Mouse (Mus musculus): ENCODE data around the gene Dtx3. TPM values are rescaled to one million over a fixed set of nuclear protein-coding genes. Genes with fewer than 3 reads are reported as not detected.

Gene Dtx3
- polyA plus RNA-seq, 1 experiment = 49.8 TPM

DNA sequence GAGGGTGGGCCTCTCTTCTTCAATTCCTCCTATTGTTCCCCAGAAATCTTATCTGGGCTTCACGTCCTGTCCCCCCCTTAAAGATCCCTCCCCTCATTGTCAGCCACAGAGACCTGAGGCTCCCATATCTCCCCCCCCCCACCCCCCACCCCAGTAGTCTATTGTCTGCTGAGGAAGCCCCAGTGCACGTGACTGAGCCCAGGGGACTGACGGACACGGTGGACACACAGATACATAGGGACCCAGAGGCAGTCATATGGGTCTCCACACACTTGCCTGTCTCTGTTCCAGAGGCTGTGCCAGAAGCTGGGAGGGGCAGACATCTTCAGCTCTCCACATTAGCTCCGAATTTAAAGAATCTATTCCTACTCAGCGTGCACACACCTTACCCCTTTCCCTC lies 14.0 kb downstream of the Dtx3 start:
- Histone ChIP-seq H3K4me1 (ENCODE audit: control insufficient read depth, insufficient read depth, low read length) (peaks cover 6% of the 10 kb centered on the region), H3K27ac (ENCODE audit: insufficient read depth, low read length) (no peak overlapping the region), H3K27me3 (ENCODE audit: control insufficient read depth, insufficient read depth, low read length, poor library complexity, severe bottlenecking) (no peaks in the 10 kb centered on the region; the same call in 1 of the 2 replicates), H3K36me3 (ENCODE audit: control insufficient read depth, insufficient read depth, low read length, poor library complexity, severe bottlenecking) (no peaks in the 10 kb centered on the region), H3K9me3 (replicated peaks; ENCODE audit: control insufficient read depth, insufficient read depth, low read length, poor library complexity, severe bottlenecking) (no peaks in the 10 kb centered on the region), H3K4me3 (ENCODE audit: low read depth, low read length) (no peak overlapping the region), H3K9ac (ENCODE audit: low read depth, poor library complexity, severe bottlenecking) (no peak overlapping the region)
- TF ChIP-seq CTCF (IDR thresholded peaks at IDR 0.05; ENCODE audit: low read depth, low read length) (no peak), POLR2A (IDR thresholded peaks at IDR 0.05; ENCODE audit: insufficient read depth, low read length) (no peak), EP300 (IDR thresholded peaks at IDR 0.05; ENCODE audit: insufficient read depth, low read depth, low read length) (no peak)

DNA sequence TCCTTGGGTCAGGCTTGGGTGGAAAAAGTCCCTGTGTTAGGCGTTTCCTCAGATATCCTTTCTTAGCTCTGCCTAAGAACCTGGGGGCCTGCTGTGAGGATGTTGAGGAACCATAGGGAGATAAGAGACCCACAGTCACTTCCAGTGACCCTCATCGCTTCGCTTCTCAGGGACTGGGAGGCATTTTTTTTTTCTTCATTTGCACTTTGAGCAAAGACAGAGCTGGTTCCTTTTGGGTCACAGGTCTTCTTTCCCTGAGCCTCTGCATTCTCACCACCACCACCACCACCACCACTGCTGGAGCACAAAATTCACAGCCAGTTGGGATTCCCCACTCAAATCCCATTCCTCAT lies 14.9 kb downstream of the Dtx3 start:
- H3K4me1 ChIP-seq (ENCODE audit: control insufficient read depth, insufficient read depth, low read length) = peaks cover 8% of the 10 kb centered on the region

DNA sequence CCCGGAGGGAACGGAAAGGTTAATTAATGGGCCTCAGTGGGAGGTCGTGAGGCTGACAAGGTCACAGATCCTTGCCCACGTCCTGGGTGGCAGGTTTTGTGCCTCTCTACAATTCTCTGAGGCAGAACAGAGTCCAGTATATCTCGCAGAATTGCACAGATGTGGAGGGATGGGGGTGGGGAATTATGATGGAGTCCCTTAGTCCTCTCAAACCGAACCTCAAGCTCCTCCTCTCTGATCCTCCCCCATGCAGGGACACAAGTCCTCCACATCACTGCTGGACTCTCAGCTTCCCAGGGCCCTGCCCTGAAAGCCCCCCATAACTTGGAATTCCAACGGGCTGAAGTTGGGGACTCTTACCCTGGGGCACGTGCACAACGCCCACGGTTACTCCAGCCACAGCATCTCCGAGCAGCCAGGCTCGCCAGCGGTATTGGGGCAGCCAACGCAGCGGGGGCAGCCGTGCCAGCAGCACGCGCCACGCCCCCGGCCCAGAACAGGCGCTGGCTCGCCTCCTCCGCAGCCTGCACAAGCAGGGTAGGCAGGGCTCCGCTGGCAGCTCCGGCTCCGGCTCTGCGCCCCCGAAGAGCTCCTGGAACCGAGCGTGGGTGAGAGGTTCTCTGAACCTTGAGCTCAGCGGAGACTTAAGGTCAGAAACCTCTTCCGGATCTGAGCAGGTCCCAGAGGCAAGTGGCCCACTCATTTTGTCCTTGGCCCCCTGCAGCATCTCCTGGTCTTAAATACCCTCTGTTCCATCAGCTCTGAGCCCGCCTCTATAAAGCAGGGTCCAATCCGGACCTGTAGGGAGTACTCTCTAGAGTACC lies 15.4 kb downstream of the Dtx3 start, which contains the start of gene Slc26a10:
Slc26a10 (minus strand) TSS at position 775 of the 824 bp plus-strand sequence.
- Histone ChIP-seq H3K27me3 (ENCODE audit: control insufficient read depth, insufficient read depth, low read length, poor library complexity, severe bottlenecking) (no peaks in the 10 kb centered on the region; the same call in 1 of the 2 replicates), H3K27ac (ENCODE audit: insufficient read depth, low read length) (no peak within 1 kb of the TSS), H3K9me3 (replicated peaks; ENCODE audit: control insufficient read depth, insufficient read depth, low read length, poor library complexity, severe bottlenecking) (no peaks in the 10 kb centered on the region), H3K36me3 (ENCODE audit: control insufficient read depth, insufficient read depth, low read length, poor library complexity, severe bottlenecking) (no peaks in the 10 kb centered on the region), H3K4me3 (ENCODE audit: low read depth, low read length) (peak within 1 kb of the TSS; percentile 8; the same call in 1 of the 2 replicates), H3K9ac (ENCODE audit: low read depth, poor library complexity, severe bottlenecking) (0 out of 2 replicates have a peak within 1 kb of the TSS, but pooled peaks have one; percentile 9), H3K4me1 (ENCODE audit: control insufficient read depth, insufficient read depth, low read length) (peaks cover 8% of the 10 kb centered on the region)
- no peak for TF ChIP-seq EP300 (IDR thresholded peaks at IDR 0.05; ENCODE audit: insufficient read depth, low read depth, low read length)
- no peak for TF ChIP-seq POLR2A (IDR thresholded peaks at IDR 0.05; ENCODE audit: insufficient read depth, low read length)

More for the DNA sequence above, 14.9 kb downstream of the Dtx3 start:
- Histone ChIP-seq H3K4me3 (ENCODE audit: low read depth, low read length) (no peak overlapping the region), H3K9ac (ENCODE audit: low read depth, poor library complexity, severe bottlenecking) (0 out of 2 replicates have a peak overlapping the region, but pooled peaks have one; percentile 9), H3K36me3 (ENCODE audit: control insufficient read depth, insufficient read depth, low read length, poor library complexity, severe bottlenecking) (no peaks in the 10 kb centered on the region), H3K27me3 (ENCODE audit: control insufficient read depth, insufficient read depth, low read length, poor library complexity, severe bottlenecking) (no peaks in the 10 kb centered on the region; the same call in 1 of the 2 replicates), H3K27ac (ENCODE audit: insufficient read depth, low read length) (no peak overlapping the region), H3K9me3 (replicated peaks; ENCODE audit: control insufficient read depth, insufficient read depth, low read length, poor library complexity, severe bottlenecking) (no peaks in the 10 kb centered on the region)
- TF ChIP-seq POLR2A (IDR thresholded peaks at IDR 0.05; ENCODE audit: insufficient read depth, low read length) (no peak), EP300 (IDR thresholded peaks at IDR 0.05; ENCODE audit: insufficient read depth, low read depth, low read length) (no peak), CTCF (IDR thresholded peaks at IDR 0.05; ENCODE audit: low read depth, low read length) (no peak)

DNA sequence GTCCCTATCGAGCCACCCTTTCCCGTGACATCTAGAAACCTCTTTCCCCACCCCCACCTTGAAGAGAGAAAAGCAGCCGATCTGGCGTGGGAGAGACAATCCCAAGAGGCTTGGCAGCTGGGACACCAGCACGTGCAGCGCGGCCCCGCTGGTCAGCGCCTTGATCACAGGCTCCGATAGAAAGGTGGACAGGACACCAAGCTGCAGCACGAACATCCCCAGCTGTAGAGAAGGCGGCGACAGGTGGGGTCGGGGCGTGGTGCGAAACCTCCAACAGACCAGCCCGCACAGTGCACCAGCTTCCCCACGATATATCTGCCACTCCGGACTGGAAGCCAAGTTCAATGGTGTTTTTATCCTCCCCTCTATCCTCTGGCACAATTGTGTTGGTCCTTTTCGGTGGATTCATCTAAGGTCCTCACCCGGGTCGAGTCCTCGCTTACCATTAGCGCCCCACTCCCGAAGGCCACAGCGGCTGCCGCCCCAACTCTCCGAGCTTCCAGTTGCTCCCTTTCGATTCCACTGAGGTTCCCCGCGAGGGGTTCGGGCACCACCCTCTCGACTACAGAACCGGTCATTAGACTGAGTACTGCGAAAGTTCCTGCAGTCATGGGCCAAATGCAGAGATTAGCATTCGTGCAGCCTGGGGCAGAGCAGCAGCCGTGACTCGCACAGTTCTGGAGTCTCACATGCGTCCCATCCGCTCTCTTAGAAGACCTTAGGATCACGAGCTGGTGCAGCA lies 17.1 kb downstream of the Dtx3 start:
- no peak overlapping the region for H3K27ac ChIP-seq (ENCODE audit: insufficient read depth, low read length)
- H3K36me3 ChIP-seq (ENCODE audit: control insufficient read depth, insufficient read depth, low read length, poor library complexity, severe bottlenecking) = no peaks in the 10 kb centered on the region
- H3K27me3 ChIP-seq (ENCODE audit: control insufficient read depth, insufficient read depth, low read length, poor library complexity, severe bottlenecking) = no peaks in the 10 kb centered on the region; the same call in 1 of the 2 replicates
- TF ChIP-seq POLR2A (IDR thresholded peaks at IDR 0.05; ENCODE audit: insufficient read depth, low read length) (no peak), CTCF (IDR thresholded peaks at IDR 0.05; ENCODE audit: low read depth, low read length) (no peak), EP300 (IDR thresholded peaks at IDR 0.05; ENCODE audit: insufficient read depth, low read depth, low read length) (no peak)
- H3K4me1 ChIP-seq (ENCODE audit: control insufficient read depth, insufficient read depth, low read length) = peaks cover 4% of the 10 kb centered on the region
- H3K9ac ChIP-seq (ENCODE audit: low read depth, poor library complexity, severe bottlenecking) = no peak overlapping the region
- H3K4me3 ChIP-seq (ENCODE audit: low read depth, low read length) = peak overlapping the region; percentile 50
- no peaks in the 10 kb centered on the region for H3K9me3 ChIP-seq (replicated peaks; ENCODE audit: control insufficient read depth, insufficient read depth, low read length, poor library complexity, severe bottlenecking)

DNA sequence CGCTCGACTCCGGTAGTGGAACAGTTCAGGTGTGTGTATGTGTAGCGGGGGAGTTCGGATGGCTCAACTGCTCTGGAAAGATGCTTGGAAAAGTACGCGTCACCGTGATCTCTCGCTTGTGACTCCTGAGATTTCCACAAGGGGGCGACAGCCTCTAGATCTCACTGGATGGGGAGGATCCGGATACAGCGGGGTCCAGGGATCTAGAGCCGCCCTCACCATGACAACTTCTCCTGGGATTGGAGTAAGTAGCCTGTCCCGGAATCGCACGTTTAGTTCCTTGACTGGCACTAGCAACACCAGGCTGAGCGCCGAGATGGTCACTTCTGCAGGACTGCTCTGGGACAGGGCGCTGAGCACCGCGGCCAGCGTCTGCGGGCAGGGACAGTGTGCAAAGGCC lies 17.8 kb downstream of the Dtx3 start:
- H3K4me1 ChIP-seq (ENCODE audit: control insufficient read depth, insufficient read depth, low read length) = peaks cover 4% of the 10 kb centered on the region
- H3K27me3 ChIP-seq (ENCODE audit: control insufficient read depth, insufficient read depth, low read length, poor library complexity, severe bottlenecking) = no peaks in the 10 kb centered on the region; the same call in 1 of the 2 replicates
- no peaks in the 10 kb centered on the region for H3K36me3 ChIP-seq (ENCODE audit: control insufficient read depth, insufficient read depth, low read length, poor library complexity, severe bottlenecking)
- H3K9ac ChIP-seq (ENCODE audit: low read depth, poor library complexity, severe bottlenecking) = no peak overlapping the region; the same call in 1 of the 2 replicates
- no peak; the same call in 1 of the 2 replicates for TF ChIP-seq EP300 (IDR thresholded peaks at IDR 0.05; ENCODE audit: insufficient read depth, low read depth, low read length)
- TF ChIP-seq CTCF (IDR thresholded peaks at IDR 0.05; ENCODE audit: low read depth, low read length) = peak; percentile 85
- no peak for TF ChIP-seq POLR2A (IDR thresholded peaks at IDR 0.05; ENCODE audit: insufficient read depth, low read length)
- H3K4me3 ChIP-seq (ENCODE audit: low read depth, low read length) = peak overlapping the region; percentile 50
- H3K9me3 ChIP-seq (replicated peaks; ENCODE audit: control insufficient read depth, insufficient read depth, low read length, poor library complexity, severe bottlenecking) = no peaks in the 10 kb centered on the region
- no peak overlapping the region for H3K27ac ChIP-seq (ENCODE audit: insufficient read depth, low read length)
